Mouse (Mus musculus) C2C12 (cell line): ENCODE results near the gene Zbtb8a. TPM values are rescaled to one million over a fixed set of nuclear protein-coding genes. Genes with fewer than 3 reads are reported as not detected.
A peak's percentile ranks its signal among the peaks of the same experiment; 100 is the strongest.

Experiments
- H3K27me3 ChIP-seq: one replicate; pipeline ENCODE4 v1.6.1; 2011; ENCODE audit not compliant: control insufficient read depth, insufficient read depth, insufficient read length
- H3K36me3 ChIP-seq: one replicate; pipeline ENCODE4 v1.6.1; 2011; ENCODE audit not compliant: control insufficient read depth, insufficient read depth
- H3K4me3 ChIP-seq: one replicate; pipeline ENCODE4 v1.5.1; 2011; ENCODE audit warnings: mild to moderate bottlenecking, control low read depth; ENCODE audit not compliant: poor library complexity, insufficient read depth, severe bottlenecking
- H3K79me2 ChIP-seq: one replicate; pipeline ENCODE4 v1.6.1; 2011; ENCODE audit not compliant: control insufficient read depth, insufficient read depth
- H3K79me3 ChIP-seq: one replicate; pipeline ENCODE4 v1.6.1; 2011; ENCODE audit warnings: low read depth, control low read depth
- H3ac ChIP-seq: one replicate; pipeline ENCODE3; 2011; ENCODE audit warnings: low read depth; ENCODE audit not compliant: control insufficient read depth, insufficient read length
- CEBPB ChIP-seq: IDR thresholded peaks from one replicate; pipeline ENCODE4 v1.6.1; 2011; ENCODE audit warnings: low read depth, mild to moderate bottlenecking, control low read depth, moderate library complexity
- CTCF ChIP-seq: IDR thresholded peaks from one replicate; pipeline ENCODE4 v1.5.1; 2011; ENCODE audit not compliant: control insufficient read depth, insufficient read depth, insufficient read length
- FOSL1 ChIP-seq: IDR thresholded peaks from one replicate; pipeline ENCODE4 v1.8.0; 2011; ENCODE audit warnings: mild to moderate bottlenecking, low read length; ENCODE audit not compliant: poor library complexity, insufficient read depth, severe bottlenecking
- MAX ChIP-seq: IDR thresholded peaks from one replicate; pipeline ENCODE4 v1.6.1; 2011; ENCODE audit warnings: mild to moderate bottlenecking, control low read depth
- MYOD1 ChIP-seq: IDR thresholded peaks from one replicate; pipeline ENCODE4 v1.6.1; 2011; ENCODE audit warnings: low read depth; ENCODE audit not compliant: control insufficient read depth, insufficient read length
- MYOG ChIP-seq: IDR thresholded peaks from one replicate; pipeline ENCODE4 v1.6.1; 2011; ENCODE audit not compliant: control insufficient read depth, insufficient read length; ENCODE audit errors: extremely low read depth
- USF1 ChIP-seq: IDR thresholded peaks from one replicate; pipeline ENCODE4 v1.6.1; 2011; ENCODE audit warnings: low read depth, mild to moderate bottlenecking, control low read depth, moderate library complexity
- polyA plus RNA-seq: library from polyadenylated mRNA; unstranded; fragments of >200 nt; fragmentation: generic; extraction: Trizol; gene quantifications from one replicate; pipeline ENCODE4 v1.2.1, GENCODE M21; 2012; ENCODE audit warnings: missing spikeins

The Zbtb8a gene
- polyA plus RNA-seq, 1 experiment = 4.6 TPM

DNA sequence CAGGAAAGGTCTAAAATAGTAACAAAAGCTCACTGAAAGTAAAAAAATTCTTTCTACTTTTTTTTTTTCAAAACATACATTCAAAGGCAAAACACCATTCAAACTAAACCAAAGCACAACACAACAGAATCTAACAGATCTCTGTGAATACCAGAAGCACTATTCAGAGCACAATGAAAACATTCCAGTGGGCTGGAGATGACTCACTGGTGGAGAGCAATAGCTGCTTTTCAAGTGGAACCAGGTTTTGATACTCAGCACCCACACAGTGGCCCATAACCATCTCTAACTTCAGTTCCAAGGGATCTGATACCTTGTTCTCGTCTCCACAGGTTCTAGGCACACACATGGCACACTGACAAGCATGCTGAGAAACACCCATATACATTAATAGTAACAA lies 53.2 kb downstream of the Zbtb8a start:
- Histone ChIP-seq H3K79me3 (peaks cover 69% of the 10 kb centered on the region), H3K27me3 (no peaks in the 10 kb centered on the region), H3K36me3 (peaks cover 82% of the 10 kb centered on the region), H3K79me2 (peaks cover 99% of the 10 kb centered on the region), H3ac (no peak overlapping the region), H3K4me3 (no peak overlapping the region)
- TF ChIP-seq MAX = no peak
- peak; percentile 92 for TF ChIP-seq FOSL1
- TF ChIP-seq CEBPB = no peak

GRCm38 (mm10) chr4:129323491-129323890 lies 54.4 kb downstream of the Zbtb8a start:
- Histone ChIP-seq H3K36me3 (peaks cover 84% of the 10 kb centered on the region), H3ac (no peak overlapping the region), H3K4me3 (no peak overlapping the region), H3K27me3 (no peaks in the 10 kb centered on the region), H3K79me3 (peaks cover 58% of the 10 kb centered on the region), H3K79me2 (peaks cover 98% of the 10 kb centered on the region)
- TF ChIP-seq USF1 = no peak
- peak; percentile 79 for TF ChIP-seq CEBPB

DNA sequence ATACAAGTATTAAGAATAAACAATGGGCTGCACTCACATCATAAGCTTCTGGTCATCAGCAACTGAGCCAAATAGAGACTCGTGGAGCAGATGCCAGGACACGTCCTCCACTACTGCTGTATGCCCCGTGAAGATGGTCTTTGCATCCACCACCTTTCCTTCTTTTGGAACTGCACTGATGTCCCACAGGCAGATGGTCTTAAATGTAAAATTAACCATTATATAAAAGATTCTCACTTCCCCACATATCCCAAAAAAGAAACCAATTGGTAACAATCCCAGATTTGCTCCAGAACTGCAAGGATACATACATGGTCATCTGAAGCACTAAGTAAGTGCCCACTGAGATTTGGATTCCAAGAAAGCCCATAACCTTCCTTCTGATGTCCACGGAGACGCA lies 55.9 kb downstream of the Zbtb8a start:
- Histone ChIP-seq H3K4me3 (no peak overlapping the region), H3K36me3 (peaks cover 84% of the 10 kb centered on the region), H3K27me3 (no peaks in the 10 kb centered on the region), H3K79me2 (peaks cover 95% of the 10 kb centered on the region), H3K79me3 (peaks cover 51% of the 10 kb centered on the region), H3ac (no peak overlapping the region)
- TF ChIP-seq MYOD1 (no peak), USF1 (no peak), MAX (no peak), MYOG (no peak), CTCF (no peak), CEBPB (no peak), FOSL1 (no peak)

DNA sequence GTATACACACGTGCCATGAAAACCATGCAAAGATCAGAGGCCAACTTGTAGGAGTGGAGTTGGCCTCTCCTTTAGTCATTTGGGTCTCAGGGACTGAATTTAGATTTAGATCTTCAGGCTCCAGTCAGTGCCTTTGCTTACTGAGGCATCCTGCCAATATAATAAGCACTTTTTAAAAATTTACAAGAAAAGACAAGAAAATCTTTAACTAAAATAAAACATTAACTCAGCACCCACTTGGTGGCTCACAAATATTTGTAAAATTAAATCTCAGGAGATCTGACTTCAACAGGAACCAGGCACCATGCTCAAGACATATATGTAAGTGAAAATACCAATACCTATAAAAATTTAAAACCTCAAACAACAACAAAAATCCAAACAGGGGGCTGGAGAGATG lies 57.0 kb downstream of the Zbtb8a start:
- H3K36me3 ChIP-seq = peaks cover 86% of the 10 kb centered on the region

GRCm38 (mm10) chr4:129313886-129314285 lies 64.0 kb downstream of the Zbtb8a start:
- Histone ChIP-seq H3K27me3 (no peaks in the 10 kb centered on the region), H3K4me3 (no peak overlapping the region), H3K79me2 (peaks cover 87% of the 10 kb centered on the region), H3ac (no peak overlapping the region), H3K79me3 (peaks cover 50% of the 10 kb centered on the region), H3K36me3 (peaks cover 98% of the 10 kb centered on the region)
- TF ChIP-seq USF1 (no peak), MYOG (no peak), CEBPB (no peak), CTCF (no peak), FOSL1 (no peak), MAX (no peak), MYOD1 (no peak)

More for the DNA sequence above, 57.0 kb downstream of the Zbtb8a start:
- H3K79me3 ChIP-seq = peaks cover 44% of the 10 kb centered on the region
- H3K79me2 ChIP-seq = peaks cover 95% of the 10 kb centered on the region
- no peak overlapping the region for H3ac ChIP-seq
- no peak overlapping the region for H3K4me3 ChIP-seq
- no peaks in the 10 kb centered on the region for H3K27me3 ChIP-seq
- TF ChIP-seq MYOG = no peak
- TF ChIP-seq CEBPB = no peak
- TF ChIP-seq MAX = no peak
- no peak for TF ChIP-seq FOSL1
- TF ChIP-seq CTCF = no peak
- TF ChIP-seq MYOD1 = no peak
- no peak for TF ChIP-seq USF1

- TF ChIP-seq MYOG (no peak), CEBPB (no peak), MAX (no peak), FOSL1 (no peak), MYOD1 (no peak), CTCF (no peak), USF1 (no peak)
- H3K36me3 ChIP-seq = peaks cover 84% of the 10 kb centered on the region
- H3K79me2 ChIP-seq = peaks cover 36% of the 10 kb centered on the region
- no peaks in the 10 kb centered on the region for H3K27me3 ChIP-seq
- no peak overlapping the region for H3K4me3 ChIP-seq
- H3ac ChIP-seq = no peak overlapping the region
- peaks cover 17% of the 10 kb centered on the region for H3K79me3 ChIP-seq
Observed at GRCm38 (mm10) chr4:129307936-129308335, 70.0 kb downstream of the Zbtb8a start.
